Mouse (Mus musculus): ENCODE measurements around the gene Tmem88b. TPM values are rescaled to one million over a fixed set of nuclear protein-coding genes. Genes with fewer than 3 reads are reported as not detected.

The Tmem88b gene
- total and polyA plus RNA-seq, 2 experiments from 2014 or later, result 2.9 to 4.2 TPM

- Histone ChIP-seq H3K4me3 (ENCODE audit: low read depth, low read length) (no peak overlapping the region), H3K9ac (replicated peaks; ENCODE audit: low read depth, low read length) (no peak overlapping the region), H3K27ac (ENCODE audit: low read depth) (no peak overlapping the region), H3K4me1 (ENCODE audit: control insufficient read depth, insufficient read depth) (peaks cover 14% of the 10 kb centered on the region; the same call in 1 of the 2 replicates), H3K36me3 (replicated peaks; ENCODE audit: control insufficient read depth, insufficient read depth, low read length) (no peaks in the 10 kb centered on the region), H3K9me3 (replicated peaks; ENCODE audit: control insufficient read depth, low read length) (no peaks in the 10 kb centered on the region), H3K4me2 (ENCODE audit: low read depth, low read length) (no peak overlapping the region), H3K27me3 (ENCODE audit: control insufficient read depth, insufficient read depth, low read length) (no peaks in the 10 kb centered on the region)
- ATAC-seq (ENCODE audit: insufficient read depth, low read depth), result no peak
- WGBS, result 48% methylated on average over 3 of the region's 3 CpGs
- TF ChIP-seq EP300 (IDR thresholded peaks at IDR 0.05; ENCODE audit: low read depth), result no peak
- no peak for TF ChIP-seq CTCF (IDR thresholded peaks at IDR 0.05; ENCODE audit: low read depth)
- DNase-seq (ENCODE audit: low spot score), result no peak
Measured at GRCm38 (mm10) chr4:155788300-155788699, 2.6 kb upstream of the Tmem88b start.

- TF ChIP-seq EP300 (IDR thresholded peaks at IDR 0.05; ENCODE audit: low read depth) (no peak), CTCF (IDR thresholded peaks at IDR 0.05; ENCODE audit: low read depth) (no peak)
- peak overlapping the region; percentile 40 for H3K27ac ChIP-seq (ENCODE audit: low read depth)
- 62% methylated on average over 10 of the region's 10 CpGs for WGBS
Measured at GRCm38 (mm10) chr4:155785246-155785645, 428 bp downstream of the Tmem88b start.

GRCm38 (mm10) chr4:155784081-155784701 is 1.5 kb downstream of the Tmem88b start:
- H3K9me3 ChIP-seq (replicated peaks; ENCODE audit: control insufficient read depth, low read length), result no peaks in the 10 kb centered on the region
- peak overlapping the region; percentile 79 for H3K4me2 ChIP-seq (ENCODE audit: low read depth, low read length)
- ATAC-seq (ENCODE audit: insufficient read depth, low read depth) (peak; percentile 79), DNase-seq (ENCODE audit: low spot score) (peak; percentile 80)
- peak overlapping the region; percentile 85 for H3K27ac ChIP-seq (ENCODE audit: low read depth)
- peak; percentile 49; the same call in 1 of the 2 replicates for TF ChIP-seq EP300 (IDR thresholded peaks at IDR 0.05; ENCODE audit: low read depth)
- peak; percentile 72 for TF ChIP-seq CTCF (IDR thresholded peaks at IDR 0.05; ENCODE audit: low read depth)
- no peaks in the 10 kb centered on the region for H3K27me3 ChIP-seq (ENCODE audit: control insufficient read depth, insufficient read depth, low read length)
- H3K4me3 ChIP-seq (ENCODE audit: low read depth, low read length), result peak overlapping the region; percentile 61
- H3K36me3 ChIP-seq (replicated peaks; ENCODE audit: control insufficient read depth, insufficient read depth, low read length), result no peaks in the 10 kb centered on the region
- peaks cover 15% of the 10 kb centered on the region for H3K4me1 ChIP-seq (ENCODE audit: control insufficient read depth, insufficient read depth)
- under 1% methylated on average over 52 of the region's 52 CpGs for WGBS
- peak overlapping the region; percentile 81 for H3K9ac ChIP-seq (replicated peaks; ENCODE audit: low read depth, low read length)

More at GRCm38 (mm10) chr4:155785246-155785645, 428 bp downstream of the Tmem88b start:
- Histone ChIP-seq H3K4me1 (ENCODE audit: control insufficient read depth, insufficient read depth) (peaks cover 15% of the 10 kb centered on the region), H3K27me3 (ENCODE audit: control insufficient read depth, insufficient read depth, low read length) (no peaks in the 10 kb centered on the region), H3K9ac (replicated peaks; ENCODE audit: low read depth, low read length) (no peak overlapping the region; the same call in 1 of the 2 replicates), H3K4me3 (ENCODE audit: low read depth, low read length) (no peak overlapping the region), H3K4me2 (ENCODE audit: low read depth, low read length) (peak overlapping the region; percentile 22; the same call in 1 of the 2 replicates), H3K36me3 (replicated peaks; ENCODE audit: control insufficient read depth, insufficient read depth, low read length) (no peaks in the 10 kb centered on the region), H3K9me3 (replicated peaks; ENCODE audit: control insufficient read depth, low read length) (no peaks in the 10 kb centered on the region)
- ATAC-seq (ENCODE audit: insufficient read depth, low read depth) (no peak), DNase-seq (ENCODE audit: low spot score) (no peak)

GRCm38 (mm10) chr4:155783486-155784080 is 2.1 kb downstream of the Tmem88b start:
- H3K4me3 ChIP-seq (ENCODE audit: low read depth, low read length), result peak overlapping the region; percentile 61
- peak overlapping the region; percentile 81 for H3K9ac ChIP-seq (replicated peaks; ENCODE audit: low read depth, low read length)
- WGBS, result 26% methylated on average over 16 of the region's 16 CpGs
- ATAC-seq (ENCODE audit: insufficient read depth, low read depth) (peak; percentile 59), DNase-seq (ENCODE audit: low spot score) (no peak)
- H3K27me3 ChIP-seq (ENCODE audit: control insufficient read depth, insufficient read depth, low read length), result no peaks in the 10 kb centered on the region
- peak overlapping the region; percentile 79 for H3K4me2 ChIP-seq (ENCODE audit: low read depth, low read length)
- no peak for TF ChIP-seq CTCF (IDR thresholded peaks at IDR 0.05; ENCODE audit: low read depth)
- TF ChIP-seq EP300 (IDR thresholded peaks at IDR 0.05; ENCODE audit: low read depth), result no peak
- no peaks in the 10 kb centered on the region for H3K9me3 ChIP-seq (replicated peaks; ENCODE audit: control insufficient read depth, low read length)
- peak overlapping the region; percentile 85 for H3K27ac ChIP-seq (ENCODE audit: low read depth)
- no peaks in the 10 kb centered on the region for H3K36me3 ChIP-seq (replicated peaks; ENCODE audit: control insufficient read depth, insufficient read depth, low read length)
- peaks cover 15% of the 10 kb centered on the region for H3K4me1 ChIP-seq (ENCODE audit: control insufficient read depth, insufficient read depth)

GRCm38 (mm10) chr4:155780895-155781294 is 4.8 kb downstream of the Tmem88b start:
- DNase-seq (ENCODE audit: low spot score) (peak; percentile 63), ATAC-seq (ENCODE audit: insufficient read depth, low read depth) (peak; percentile 34)
- Histone ChIP-seq H3K27ac (ENCODE audit: low read depth) (peak overlapping the region; percentile 72), H3K27me3 (ENCODE audit: control insufficient read depth, insufficient read depth, low read length) (no peaks in the 10 kb centered on the region), H3K9ac (replicated peaks; ENCODE audit: low read depth, low read length) (no peak overlapping the region), H3K4me3 (ENCODE audit: low read depth, low read length) (no peak overlapping the region), H3K4me2 (ENCODE audit: low read depth, low read length) (no peak overlapping the region), H3K36me3 (replicated peaks; ENCODE audit: control insufficient read depth, insufficient read depth, low read length) (no peaks in the 10 kb centered on the region), H3K4me1 (ENCODE audit: control insufficient read depth, insufficient read depth) (peaks cover 30% of the 10 kb centered on the region), H3K9me3 (replicated peaks; ENCODE audit: control insufficient read depth, low read length) (no peaks in the 10 kb centered on the region)
- 18% methylated on average over 6 of the region's 6 CpGs for WGBS
- TF ChIP-seq EP300 (IDR thresholded peaks at IDR 0.05; ENCODE audit: low read depth) (0 out of 2 replicates have a peak, but pooled peaks have one; percentile 58), CTCF (IDR thresholded peaks at IDR 0.05; ENCODE audit: low read depth) (no peak)

Data from heart, postnatal 0 days (tissue).